Mouse (Mus musculus) liver, adult 2 months (tissue): ENCODE measurements at regions not wholly inside any gene's neighbourhood (a gene's known extent, or its start where the extent isn't known, plus 50 kb on each side); places are given as distances from the start of the nearest gene placed in this dataset.

Experiments used
- DNase-seq: peaks from one replicate; pipeline ENCODE4 v3.0.0-alpha.2; 2011; ENCODE audit warnings: low read depth, low spot score; ENCODE audit errors: extremely low read depth
- H3K27ac ChIP-seq: fragments of 200-500 bp; replicated peaks from 2 replicates; pipeline ENCODE4 v1.5.1; 2012; ENCODE audit warnings: low read depth, mild to moderate bottlenecking, control low read depth, inconsistent platforms, low read length; ENCODE audit not compliant: insufficient read depth
- H3K27me3 ChIP-seq: fragments of 200-500 bp; 2 replicates; pipeline ENCODE4 v1.6.1; 2012; ENCODE audit warnings: mild to moderate bottlenecking, moderate library complexity, low read length, inconsistent platforms; ENCODE audit not compliant: control insufficient read depth, insufficient read depth
- H3K36me3 ChIP-seq: fragments of 200-500 bp; 2 replicates; pipeline ENCODE4 v1.6.1; 2012; ENCODE audit warnings: low read length, inconsistent platforms; ENCODE audit not compliant: control insufficient read depth, insufficient read depth
- H3K4me1 ChIP-seq: fragments of 200-500 bp; 2 replicates; pipeline ENCODE4 v1.6.1; 2011; ENCODE audit warnings: low read length; ENCODE audit not compliant: control insufficient read depth, insufficient read depth
- H3K4me3 ChIP-seq: fragments of 200-500 bp; 2 replicates; pipeline ENCODE4 v1.5.1; 2011; ENCODE audit warnings: low read depth, mild to moderate bottlenecking, control low read depth, low read length, moderate library complexity; ENCODE audit not compliant: insufficient read depth
- H3K79me2 ChIP-seq: fragments of 200-500 bp; 2 replicates; pipeline ENCODE4 v1.6.1; 2012; ENCODE audit warnings: inconsistent platforms, mild to moderate bottlenecking, low read length, moderate library complexity; ENCODE audit not compliant: control insufficient read depth, insufficient read depth
- H3K9ac ChIP-seq: fragments of 200-500 bp; 2 replicates; pipeline ENCODE4 v1.6.1; 2012; ENCODE audit warnings: low read depth, mild to moderate bottlenecking, control low read depth, inconsistent platforms, low read length
- CTCF ChIP-seq: fragments of 200-500 bp; IDR thresholded peaks from 2 replicates; pipeline ENCODE4 v1.5.1; 2011; ENCODE audit warnings: low read depth, low read length, control low read depth
- POLR2A ChIP-seq: fragments of 200-500 bp; IDR thresholded peaks from 2 replicates; pipeline ENCODE4 v1.6.1; 2011; ENCODE audit warnings: low read length, control low read depth; ENCODE audit not compliant: insufficient read depth; ENCODE audit errors: extremely low read depth
- WGBS: fragments of 180-500 bp; shearing (Covaris S2); methylation state at CpG from one replicate; pipeline ENCODE4 v1.1.7; 2018; 5-methylcytosine and 5-hydroxymethylcytosine counted together

- WGBS = 74% methylated on average over 2 of the region's 2 CpGs
- H3K79me2 ChIP-seq = no peaks in the 10 kb centered on the region
- H3K4me1 ChIP-seq = peaks cover 3% of the 10 kb centered on the region
- no peak for DNase-seq
- H3K27me3 ChIP-seq = no peaks in the 10 kb centered on the region
- no peaks in the 10 kb centered on the region for H3K36me3 ChIP-seq
- no peak overlapping the region for H3K9ac ChIP-seq
- TF ChIP-seq CTCF = no peak
- no peak for TF ChIP-seq POLR2A
- H3K27ac ChIP-seq = no peak overlapping the region
- H3K4me3 ChIP-seq = no peak overlapping the region
Measured at GRCm38 (mm10) chr9:14213283-14213682, 61.6 kb upstream of the Sesn3 start.

DNA sequence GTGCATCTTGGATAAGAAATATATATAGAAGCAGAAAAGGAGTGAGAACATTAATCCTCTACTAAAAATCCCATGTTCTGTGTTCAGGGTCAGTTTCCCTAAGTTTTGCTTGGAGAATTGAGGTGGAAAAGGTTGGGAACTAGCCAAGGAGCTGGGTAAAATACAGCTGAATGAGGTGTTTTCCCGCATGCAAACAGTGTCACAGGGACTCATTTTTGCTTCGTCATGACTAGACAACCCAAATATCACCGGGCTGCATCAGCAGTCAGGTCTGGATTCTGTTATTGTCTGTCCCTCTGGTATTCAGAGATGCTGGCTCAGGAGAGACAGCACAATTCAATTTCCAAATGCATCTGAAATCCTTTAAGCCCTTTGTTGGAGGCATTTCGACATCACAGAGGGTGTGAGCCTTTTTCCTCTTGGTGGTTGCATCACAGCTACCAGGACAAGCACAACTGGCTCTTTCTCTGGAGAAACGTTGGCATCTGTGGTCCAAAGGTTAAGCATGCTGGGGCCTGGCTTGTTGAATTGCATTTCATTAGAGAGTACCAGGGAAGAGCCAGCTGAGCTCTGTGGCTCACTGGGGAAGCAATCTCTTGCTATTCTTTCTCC, 59.6 kb upstream of the Sesn3 start:
- Histone ChIP-seq H3K4me3 (no peak overlapping the region), H3K27ac (peak overlapping the region; percentile 61), H3K27me3 (no peaks in the 10 kb centered on the region), H3K4me1 (peaks cover 3% of the 10 kb centered on the region), H3K9ac (no peak overlapping the region), H3K79me2 (no peaks in the 10 kb centered on the region), H3K36me3 (no peaks in the 10 kb centered on the region)
- DNase-seq = peak; percentile 98
- WGBS = 19% methylated on average over 5 of the region's 5 CpGs
- TF ChIP-seq CTCF (no peak), POLR2A (no peak)

DNA sequence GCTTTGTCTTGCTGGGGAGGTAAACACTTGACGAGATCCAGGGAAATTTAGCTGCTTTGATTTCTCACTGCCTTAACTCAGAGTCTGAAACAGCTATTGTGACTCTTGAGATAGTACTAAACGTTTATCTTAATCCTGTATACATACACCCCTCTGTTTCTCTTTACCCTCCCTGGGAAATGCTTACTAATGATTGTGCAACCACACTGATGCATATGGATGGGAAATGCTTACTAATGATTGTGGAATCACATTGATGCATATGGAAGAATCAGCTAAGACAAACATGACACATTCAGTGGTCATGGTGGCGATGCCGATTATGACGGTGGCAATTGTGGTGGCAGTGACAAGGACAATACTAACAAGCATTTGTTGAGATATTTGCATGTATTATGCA, 58.9 kb upstream of the Sesn3 start:
- no peak overlapping the region for H3K4me3 ChIP-seq
- no peaks in the 10 kb centered on the region for H3K36me3 ChIP-seq
- no peak overlapping the region for H3K9ac ChIP-seq
- 71% methylated on average over 5 of the region's 5 CpGs for WGBS
- peaks cover 3% of the 10 kb centered on the region for H3K4me1 ChIP-seq
- H3K27me3 ChIP-seq = no peaks in the 10 kb centered on the region
- no peak for DNase-seq
- peak overlapping the region; percentile 61; the same call in 1 of the 2 replicates for H3K27ac ChIP-seq
- TF ChIP-seq POLR2A (no peak), CTCF (no peak)
- no peaks in the 10 kb centered on the region for H3K79me2 ChIP-seq

GRCm38 (mm10) chr9:14222936-14223335, 51.9 kb upstream of the Sesn3 start:
- no peaks in the 10 kb centered on the region for H3K79me2 ChIP-seq
- H3K27ac ChIP-seq = no peak overlapping the region
- no peaks in the 10 kb centered on the region for H3K36me3 ChIP-seq
- H3K4me3 ChIP-seq = no peak overlapping the region
- H3K27me3 ChIP-seq = no peaks in the 10 kb centered on the region
- DNase-seq = no peak
- 71% methylated on average over 2 of the region's 2 CpGs for WGBS
- H3K4me1 ChIP-seq = no peaks in the 10 kb centered on the region
- no peak for TF ChIP-seq CTCF
- no peak for TF ChIP-seq POLR2A
- H3K9ac ChIP-seq = no peak overlapping the region
